Mouse (Mus musculus): ENCODE results near the gene Tuba3a.

Tuba3a gene

DNA sequence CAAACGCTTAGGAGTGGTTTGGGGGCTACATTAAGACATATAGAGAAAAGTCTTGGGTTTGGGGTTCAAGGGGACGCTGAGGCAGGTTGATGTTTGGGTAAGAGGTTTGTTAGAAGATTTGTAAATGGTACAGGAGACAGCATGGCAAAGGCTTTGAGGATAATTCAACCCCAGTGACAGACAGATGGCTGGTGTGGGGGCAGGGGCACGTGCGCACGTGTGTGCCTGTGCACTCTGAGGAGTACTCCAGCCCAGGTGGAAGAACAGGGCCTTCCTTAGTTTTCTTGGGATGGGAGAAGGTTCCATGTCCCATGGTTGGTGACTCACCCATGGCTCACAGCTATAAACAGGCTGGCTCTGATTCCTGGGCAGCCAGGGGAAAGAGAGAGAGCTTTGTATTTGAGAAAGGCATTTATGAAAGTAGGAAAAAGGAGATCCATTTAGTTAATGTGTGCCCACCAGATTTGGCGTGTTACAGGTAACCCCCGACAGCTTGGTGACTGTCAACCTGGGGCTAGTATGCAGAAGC is 30.3 kb downstream of the Tuba3a start:
- ChIA-PET CTCF (interaction anchor here in 2 of 4 experiments (0.7 to 1.4 kb wide), 2 partner anchors 90 to 93 kb away, joined by 3 read pairs; no protein-coding TSS in a partner anchor), POLR2A (interaction anchor here in 3 of 4 experiments (0.7 to 2.6 kb wide), 16 partner anchors 10 to 283 kb away, joined by 3 to 22 read pairs (median 4); partner anchors contain the start of genes Cd27 (in 1 of the 3), Mrpl51 (in 1 of the 3), Ncapd2 (in 1 of the 3) and Tapbpl (in 1 of the 3))

DNA sequence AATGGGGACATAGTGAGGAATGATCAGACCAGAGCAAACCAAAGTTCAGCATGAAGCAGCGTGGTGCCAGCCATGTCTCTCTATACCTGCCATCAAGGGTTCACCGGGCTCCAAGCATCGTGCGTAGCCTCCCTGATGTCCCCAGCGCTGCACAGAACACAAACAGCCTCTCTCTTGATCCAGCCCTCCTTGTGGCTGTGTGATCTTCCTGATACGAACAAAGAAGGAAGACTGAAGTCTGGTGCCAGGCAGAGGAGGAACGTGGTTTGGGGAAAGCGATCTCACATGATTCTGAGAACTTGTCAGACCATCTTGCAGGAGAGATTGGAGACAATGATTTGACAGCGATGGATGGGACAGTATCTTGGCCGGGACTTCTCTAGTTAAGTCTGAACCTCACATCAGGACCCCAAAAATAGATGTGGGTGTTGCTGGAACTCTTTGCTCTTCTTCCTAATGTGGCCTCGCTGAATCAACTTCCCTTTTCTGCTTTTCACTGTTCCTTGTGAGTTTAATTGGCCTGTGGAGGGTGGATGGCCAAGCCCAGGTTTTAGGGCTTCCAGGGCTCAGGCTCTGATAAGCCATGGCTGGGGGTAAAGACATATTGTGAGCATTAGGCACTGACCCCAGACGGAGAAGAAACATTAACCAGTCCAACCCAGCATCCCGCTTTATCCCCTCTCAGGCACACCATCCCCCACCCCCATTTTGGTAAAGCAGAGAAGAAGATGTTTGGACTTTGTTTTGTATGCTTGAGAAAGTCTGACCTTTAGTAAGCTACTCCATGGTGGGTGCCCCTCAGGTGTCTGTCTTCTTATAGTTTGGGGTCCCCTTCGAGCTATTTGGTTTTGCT is 31.8 kb downstream of the Tuba3a start:
- ChIA-PET POLR2A (interaction anchor here in 3 of 4 experiments (0.6 to 1.2 kb wide), 6 partner anchors 88 to 160 kb away, joined by 3 to 4 read pairs (median 4); no protein-coding TSS in a partner anchor), CTCF (no interaction called here)

GRCm38 (mm10) chr6:125252711-125253110 is 33.1 kb downstream of the Tuba3a start:
- CTCF ChIA-PET, result interaction anchor here in 2 of 4 experiments (0.5 to 0.7 kb wide), 3 partner anchors 14 to 16 kb away, joined by 3 to 7 read pairs (median 3); no protein-coding TSS in a partner anchor
- POLR2A ChIA-PET, result interaction anchor here in 3 of 4 experiments (0.5 to 1.0 kb wide), 3 partner anchors 24 to 139 kb away, joined by 3 to 6 read pairs (median 4); no protein-coding TSS in a partner anchor

GRCm38 (mm10) chr6:125252285-125252684 is 33.6 kb downstream of the Tuba3a start:
- CTCF ChIA-PET, result no interaction called here
- POLR2A ChIA-PET, result interaction anchor here in 1 of 4 experiments (1.0 kb wide), 1 partner anchor 138 kb away, joined by 4 read pairs; no protein-coding TSS in a partner anchor

GRCm38 (mm10) chr6:125244551-125244950 is 41.3 kb downstream of the Tuba3a start:
- CTCF ChIA-PET, result no interaction called here
- POLR2A ChIA-PET, result interaction anchor here in 2 of 4 experiments (0.9 to 2.0 kb wide), 7 partner anchors 8 to 83 kb away, joined by 3 to 6 read pairs (median 3); no protein-coding TSS in a partner anchor

- CTCF ChIA-PET, result interaction anchor here in 1 of 4 experiments (0.6 kb wide), 1 partner anchor 34 kb away, joined by 3 read pairs; no protein-coding TSS in a partner anchor
- POLR2A ChIA-PET, result interaction anchor here in 2 of 4 experiments (1.1 to 1.2 kb wide), 2 partner anchors 9 to 23 kb away, joined by 3 read pairs; no protein-coding TSS in a partner anchor
Measured at GRCm38 (mm10) chr6:125241566-125241965, 44.3 kb downstream of the Tuba3a start.

- ChIA-PET CTCF (no interaction called here), POLR2A (interaction anchor here in 2 of 4 experiments (1.1 to 1.2 kb wide), 2 partner anchors 8 to 22 kb away, joined by 3 read pairs; no protein-coding TSS in a partner anchor)
Measured at GRCm38 (mm10) chr6:125240617-125241016, 45.2 kb downstream of the Tuba3a start.

- POLR2A ChIA-PET, result interaction anchor here in 1 of 4 experiments (1.5 kb wide), 1 partner anchor 74 kb away, joined by 3 read pairs; no protein-coding TSS in a partner anchor
- CTCF ChIA-PET, result no interaction called here
Measured at GRCm38 (mm10) chr6:125239547-125239946, 46.3 kb downstream of the Tuba3a start.

GRCm38 (mm10) chr6:125238396-125238795 is 47.4 kb downstream of the Tuba3a start:
- ChIA-PET CTCF (no interaction called here), POLR2A (no interaction called here)

DNA sequence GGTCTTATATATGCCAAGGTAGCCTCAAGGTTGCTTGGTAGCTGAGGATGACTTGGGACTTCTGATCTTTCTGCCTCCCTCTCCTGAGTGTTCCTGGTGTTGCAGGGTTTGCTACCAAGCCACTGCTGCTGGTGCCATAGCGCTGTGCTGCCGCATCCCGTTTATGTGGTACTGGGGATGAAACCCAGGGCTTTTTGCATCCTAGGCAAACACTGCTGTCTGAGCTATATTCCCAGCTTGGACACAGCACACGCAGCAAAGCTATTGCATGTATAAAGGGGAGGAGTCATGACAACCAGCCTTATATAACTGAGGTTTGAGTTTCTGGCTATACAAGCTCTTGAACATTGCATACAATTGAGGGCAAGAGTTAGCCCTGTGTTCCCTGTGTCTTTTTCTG is 48.4 kb downstream of the Tuba3a start:
- ChIA-PET POLR2A (interaction anchor here in 2 of 4 experiments (0.6 to 1.1 kb wide), 5 partner anchors 19 to 166 kb away, joined by 3 to 4 read pairs (median 3); no protein-coding TSS in a partner anchor), CTCF (interaction anchor here in 1 of 4 experiments (0.7 kb wide), 1 partner anchor 16 kb away, joined by 7 read pairs; no protein-coding TSS in a partner anchor)

DNA sequence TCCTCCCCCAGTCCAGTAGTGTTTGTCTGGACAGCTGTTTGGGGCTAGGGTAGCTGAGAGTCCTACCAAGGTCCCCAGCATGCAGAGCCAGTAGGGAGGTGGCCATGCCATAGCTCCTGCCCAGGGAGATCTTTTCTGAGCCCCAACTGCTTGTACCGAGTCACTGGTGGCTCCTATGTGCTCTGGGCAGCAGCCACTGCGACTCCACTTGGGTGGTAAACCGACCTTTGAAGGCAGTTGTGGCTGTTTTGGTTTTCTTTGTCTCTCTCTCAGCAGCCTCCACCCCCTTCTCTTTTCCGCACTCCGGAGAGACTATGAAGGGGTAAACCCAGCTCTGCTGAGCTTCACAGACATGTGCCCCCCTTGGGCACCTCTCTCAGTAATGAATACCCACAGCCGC is 49.1 kb downstream of the Tuba3a start, which contains the start of gene Cd27:
TSS of gene Cd27 (minus strand) at position 229 of the 400 bp plus-strand sequence.
- ChIA-PET POLR2A (interaction anchor here in 2 of 4 experiments (0.8 to 1.4 kb wide), 3 partner anchors 20 to 71 kb away, joined by 3 read pairs; partner anchors contain the start of genes Mrpl51 (in 1 of the 2) and Ncapd2 (in 1 of the 2)), CTCF (interaction anchor here in 1 of 4 experiments (0.5 kb wide), 1 partner anchor 539 kb away, joined by 4 read pairs; no protein-coding TSS in a partner anchor)

GRCm38 (mm10) chr6:125236341-125236740 is 49.5 kb downstream of the Tuba3a start:
- ChIA-PET POLR2A (interaction anchor here in 3 of 4 experiments (0.7 to 1.4 kb wide), 4 partner anchors 8 to 71 kb away, joined by 3 read pairs; partner anchors contain the start of genes Mrpl51 (in 1 of the 3), Ncapd2 (in 1 of the 3) and Vamp1 (in 1 of the 3)), CTCF (interaction anchor here in 1 of 4 experiments (0.5 kb wide), 1 partner anchor 538 kb away, joined by 4 read pairs; no protein-coding TSS in a partner anchor)

DNA sequence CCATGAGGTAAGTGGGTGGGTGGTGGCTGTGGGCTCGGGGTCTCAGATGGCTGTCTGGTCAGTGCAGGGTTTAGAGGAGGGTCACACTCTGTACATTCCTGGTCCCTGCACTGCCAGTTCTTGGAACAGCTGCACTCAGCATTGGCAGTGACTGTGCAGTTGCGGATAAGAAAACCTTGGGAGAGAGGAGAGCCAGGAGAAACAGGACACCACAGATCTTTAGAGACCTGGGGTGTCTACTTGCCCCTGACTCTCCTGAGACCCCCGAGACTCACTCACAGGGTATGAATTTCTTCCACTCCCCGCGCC is 51.4 kb downstream of the Tuba3a start:
- CTCF ChIA-PET, result no interaction called here
- POLR2A ChIA-PET, result interaction anchor here in 2 of 4 experiments (0.6 to 0.8 kb wide), 2 partner anchors 9 to 43 kb away, joined by 3 read pairs; partner anchors contain the start of genes Mrpl51 (in 1 of the 2) and Ncapd2 (in 1 of the 2)

- CTCF ChIA-PET, result interaction anchor here in 1 of 4 experiments (0.9 kb wide), 1 partner anchor 37 kb away, joined by 3 read pairs; no protein-coding TSS in a partner anchor
- POLR2A ChIA-PET, result interaction anchor here in 3 of 4 experiments (0.6 to 3.1 kb wide), 5 partner anchors 8 to 186 kb away, joined by 3 to 16 read pairs (median 3); partner anchors contain the start of genes Mrpl51 (in 2 of the 3) and Ncapd2 (in 2 of the 3)
Measured at GRCm38 (mm10) chr6:125233816-125234519, 51.9 kb downstream of the Tuba3a start.

GRCm38 (mm10) chr6:125232516-125232915 is 53.3 kb downstream of the Tuba3a start:
- POLR2A ChIA-PET, result interaction anchor here in 2 of 4 experiments (0.5 to 3.8 kb wide), 13 partner anchors 9 to 164 kb away, joined by 3 to 20 read pairs (median 4); partner anchors contain the start of genes Mrpl51 (in 2 of the 2), Ncapd2 (in 2 of the 2), Vamp1 (in 2 of the 2) and Lpar5 (in 1 of the 2)
- CTCF ChIA-PET, result interaction anchor here (0.6 to 2.7 kb wide), 5 partner anchors 13 to 96 kb away, joined by 3 to 10 read pairs (median 3); no protein-coding TSS in a partner anchor

- POLR2A ChIA-PET, result interaction anchor here in 3 of 4 experiments (0.5 to 3.8 kb wide), 20 partner anchors 11 to 491 kb away, joined by 3 to 22 read pairs (median 4); partner anchors contain the start of genes Mrpl51 (in 2 of the 3), Ncapd2 (in 2 of the 3), Vamp1 (in 2 of the 3) and Grcc10 (in 1 of the 3)
- CTCF ChIA-PET, result interaction anchor here (0.6 to 2.7 kb wide), 6 partner anchors 12 to 39 kb away, joined by 3 to 10 read pairs (median 4); no protein-coding TSS in a partner anchor
Measured at GRCm38 (mm10) chr6:125232045-125232437, 53.8 kb downstream of the Tuba3a start.

Measured in embryonic stem cell, embryonic (primary cell).